Mouse (Mus musculus): ENCODE results near the gene Cyld.

GRCm38 (mm10) chr8:88755175-88755791 is 58.5 kb downstream of the Cyld start:
- TF ChIP-seq MYOD1 (IDR thresholded peaks at IDR 0.05; ENCODE audit: control insufficient read depth in 1 of 3, insufficient read length in 2 of 3, low read depth in 2 of 3) (no peak), USF1 (IDR thresholded peaks at IDR 0.05; ENCODE audit: low read depth) (no peak), POLR2A (IDR thresholded peaks at IDR 0.05; ENCODE audit: insufficient read length, low read depth) (no peak), MYOG (IDR thresholded peaks at IDR 0.05; ENCODE audit: control insufficient read depth in 1 of 3, insufficient read depth in 1 of 3, insufficient read length in 2 of 3, low read depth in 2 of 3) (no peak), CEBPB (IDR thresholded peaks at IDR 0.05; ENCODE audit: insufficient read depth, poor library complexity, severe bottlenecking) (no peak), TCF12 (IDR thresholded peaks at IDR 0.05; ENCODE audit: insufficient read depth, poor library complexity, severe bottlenecking) (no peak), E2F4 (IDR thresholded peaks at IDR 0.05; ENCODE audit: insufficient read depth) (no peak)
